Mouse (Mus musculus) midbrain, embryonic 15.5 days (tissue): ENCODE results near the gene Letm1. TPM values are rescaled to one million over a fixed set of nuclear protein-coding genes. Genes with fewer than 3 reads are reported as not detected.

Source experiments
- polyA plus RNA-seq: library from polyadenylated mRNA; unstranded; fragments of >200 nt; fragmentation: Nextera tagmentation; extraction: Ambion mirVana; gene quantifications from 2 replicates; pipeline ENCODE4 v1.2.1, GENCODE M21; 2015

Gene Letm1
- polyA plus RNA-seq, 1 experiment from 2014 or later = 75.9 TPM

Other genes with a start within 250 kb of the Letm1 start
- gene Fam53a, start 153.2 kb downstream of the Letm1 start, polyA plus RNA-seq = 31.2 and 31.5 TPM in 2 replicates
- 0.47 and 0.77 TPM in 2 replicates for gene Gm9903, start 152.9 kb downstream of the Letm1 start, polyA plus RNA-seq
- gene Slbp, start 130.2 kb downstream of the Letm1 start, polyA plus RNA-seq = 109 and 110 TPM in 2 replicates
- gene Tacc3, start 124.7 kb downstream of the Letm1 start, polyA plus RNA-seq = 27.9 and 32.2 TPM in 2 replicates
- 31.1 and 32.0 TPM in 2 replicates for gene Tmem129, start 124.4 kb downstream of the Letm1 start, polyA plus RNA-seq
- gene Fgfr3, start 61.1 kb downstream of the Letm1 start, polyA plus RNA-seq = 20.9 and 21.4 TPM in 2 replicates
- gene Nsd2, start 37.9 kb upstream of the Letm1 start, polyA plus RNA-seq = 78.6 and 81.6 TPM in 2 replicates
- gene Nelfa, start 153.6 kb upstream of the Letm1 start, polyA plus RNA-seq = 43.1 and 44.4 TPM in 2 replicates
- gene Gm1673, start 200.6 kb upstream of the Letm1 start, polyA plus RNA-seq = 583 and 656 TPM in 2 replicates
- 5.8 and 6.0 TPM in 2 replicates for gene Nat8l, start 213.2 kb upstream of the Letm1 start, polyA plus RNA-seq